26 mouse cellular contexts compared by ENCODE assay signal in the genomic region with DNA sequence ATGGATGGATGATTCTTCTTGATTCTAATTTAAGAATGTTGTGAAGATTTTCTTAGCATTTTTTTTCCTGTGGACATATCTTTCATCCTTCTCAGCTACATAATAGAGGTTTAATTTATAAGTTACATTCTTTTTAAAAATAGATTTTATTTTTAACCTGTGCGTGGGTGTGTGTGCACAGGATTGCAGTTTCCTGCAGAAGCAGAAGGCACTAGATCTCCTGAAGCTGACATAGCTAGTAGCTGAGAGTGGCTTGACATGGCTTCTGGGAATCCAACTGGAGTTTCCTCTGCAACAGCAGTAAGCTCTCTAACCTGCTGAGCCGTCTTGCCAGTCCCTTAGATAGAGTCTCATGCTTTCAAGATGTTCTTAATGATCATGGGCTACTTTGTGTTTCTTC.
"Had no signal": no experiment of that assay in that cellular context is flagged by ENCODE, and none has a peak within 500 bp of the region (broad histone marks: within the 10 kb centered on the region; RNA-seq: fewer than 3 reads in every experiment).

No protein-coding gene starts in this region.

- H3K4me1 ChIP-seq: heart, embryonic 13.5 days; heart, embryonic 15.5 days; hindbrain, embryonic 13.5 days; intestine, embryonic 15.5 days; limb, embryonic 10.5 days; limb, embryonic 12.5 days; liver, embryonic 13.5 days; liver, embryonic 15.5 days had no signal

- H3K36me3 ChIP-seq: heart, embryonic 13.5 days; heart, embryonic 15.5 days; hindbrain, embryonic 13.5 days; intestine, embryonic 15.5 days; limb, embryonic 10.5 days; limb, embryonic 12.5 days; liver, embryonic 13.5 days; liver, embryonic 15.5 days had no signal

- H3K27me3 ChIP-seq: heart, embryonic 13.5 days; heart, embryonic 15.5 days; hindbrain, embryonic 13.5 days; intestine, embryonic 15.5 days; limb, embryonic 12.5 days; liver, embryonic 13.5 days; liver, embryonic 15.5 days had no signal

- H3K27ac ChIP-seq: heart, adult 2 months; heart, embryonic 13.5 days; heart, embryonic 15.5 days; hindbrain, embryonic 13.5 days; intestine, embryonic 15.5 days; layer of hippocampus, adult 2 months; limb, embryonic 10.5 days; limb, embryonic 12.5 days; liver, embryonic 13.5 days; liver, embryonic 15.5 days had no signal

- H3K4me2 ChIP-seq: heart, embryonic 11.5 days; heart, embryonic 13.5 days; heart, embryonic 15.5 days; hindbrain, embryonic 13.5 days; intestine, embryonic 15.5 days; limb, embryonic 12.5 days; liver, embryonic 11.5 days; liver, embryonic 13.5 days; liver, embryonic 15.5 days had no signal

- H3K9ac ChIP-seq: heart, embryonic 13.5 days; heart, embryonic 15.5 days; hindbrain, embryonic 13.5 days; intestine, embryonic 15.5 days; limb, embryonic 12.5 days; liver, embryonic 13.5 days; liver, embryonic 15.5 days had no signal

- H3K9me3 ChIP-seq: heart, embryonic 13.5 days; heart, embryonic 15.5 days; hindbrain, embryonic 13.5 days; intestine, embryonic 15.5 days; limb, embryonic 10.5 days; limb, embryonic 12.5 days; liver, embryonic 13.5 days; liver, embryonic 15.5 days had no signal

- ATAC-seq: hindbrain, embryonic 16.5 days; inflammation-experienced regulatory T-cells, adult 6 months; intestine, embryonic 15.5 days; intestine, postnatal 0 days had no signal

- H3K4me3 ChIP-seq: heart, adult 2 months; heart, embryonic 13.5 days; heart, embryonic 15.5 days; hindbrain, embryonic 13.5 days; intestine, embryonic 15.5 days; layer of hippocampus, adult 2 months; limb, embryonic 10.5 days; limb, embryonic 12.5 days; liver, embryonic 13.5 days; liver, embryonic 15.5 days had no signal

- DNase-seq: gastrocnemius, postnatal 14 days; gastrocnemius, postnatal 36 days; heart, adult 11 months; heart, adult 2 months; heart, postnatal 14 days; heart, postnatal 36 days; kidney, adult 18-20 months; kidney, adult 8-10 months; kidney, postnatal 10 days; kidney, postnatal 25 days; kidney, postnatal 4 days; liver; liver, embryonic 13.5 days had no signal
